Mouse (Mus musculus) midbrain, embryonic 12.5 days (tissue): Measurements from ENCODE around the gene AB124611. TPM values are rescaled to one million over a fixed set of nuclear protein-coding genes. Genes with fewer than 3 reads are reported as not detected.

Experiments
- ATAC-seq: fragments of 200-750 bp; cut with Nextera tagmentation; 2 replicates; pipeline ENCODE4 v1.8.0; 2017; ENCODE audit warnings: low read depth, moderate TSS enrichment, moderate library complexity; ENCODE audit not compliant: low FRiP score
- H3K27ac ChIP-seq: fragments of 300-500 bp; sonication (generic); replicated peaks from 2 replicates; pipeline ENCODE4 v1.5.1; 2016; ENCODE audit warnings: mild to moderate bottlenecking
- H3K27me3 ChIP-seq: fragments of 300-500 bp; sonication (generic); 2 replicates; pipeline ENCODE4 v1.6.1; 2016; ENCODE audit warnings: mild to moderate bottlenecking
- H3K36me3 ChIP-seq: fragments of 300-500 bp; sonication (generic); 2 replicates; pipeline ENCODE4 v1.6.1; 2016
- H3K4me1 ChIP-seq: fragments of 300-500 bp; sonication (generic); 2 replicates; pipeline ENCODE4 v1.6.1; 2016
- H3K4me2 ChIP-seq: fragments of 300-500 bp; sonication (generic); replicated peaks from 2 replicates; pipeline ENCODE4 v1.6.1; 2016; ENCODE audit warnings: mild to moderate bottlenecking, moderate library complexity
- H3K4me3 ChIP-seq: fragments of 300-500 bp; sonication (generic); 2 replicates; pipeline ENCODE4 v1.5.1; 2016; ENCODE audit warnings: mild to moderate bottlenecking
- H3K9ac ChIP-seq: fragments of 300-500 bp; sonication (generic); replicated peaks from 2 replicates; pipeline ENCODE4 v1.6.1; 2016; ENCODE audit warnings: mild to moderate bottlenecking, moderate library complexity
- H3K9me3 ChIP-seq: fragments of 300-500 bp; sonication (generic); 2 replicates; pipeline ENCODE4 v1.6.1; 2016; ENCODE audit warnings: mild to moderate bottlenecking
- WGBS: fragments of 180-500 bp; shearing (Covaris S2); methylation state at CpG from one replicate; pipeline ENCODE4 v1.1.7; 2016; 5-methylcytosine and 5-hydroxymethylcytosine counted together
- polyA plus RNA-seq: library from polyadenylated mRNA; unstranded; fragments of >200 nt; fragmentation: Nextera tagmentation; extraction: Ambion mirVana; gene quantifications from 2 replicates; pipeline ENCODE4 v1.2.1, GENCODE M21; 2016

Gene AB124611
- polyA plus RNA-seq, 1 experiment from 2014 or later: 5.9 TPM

DNA sequence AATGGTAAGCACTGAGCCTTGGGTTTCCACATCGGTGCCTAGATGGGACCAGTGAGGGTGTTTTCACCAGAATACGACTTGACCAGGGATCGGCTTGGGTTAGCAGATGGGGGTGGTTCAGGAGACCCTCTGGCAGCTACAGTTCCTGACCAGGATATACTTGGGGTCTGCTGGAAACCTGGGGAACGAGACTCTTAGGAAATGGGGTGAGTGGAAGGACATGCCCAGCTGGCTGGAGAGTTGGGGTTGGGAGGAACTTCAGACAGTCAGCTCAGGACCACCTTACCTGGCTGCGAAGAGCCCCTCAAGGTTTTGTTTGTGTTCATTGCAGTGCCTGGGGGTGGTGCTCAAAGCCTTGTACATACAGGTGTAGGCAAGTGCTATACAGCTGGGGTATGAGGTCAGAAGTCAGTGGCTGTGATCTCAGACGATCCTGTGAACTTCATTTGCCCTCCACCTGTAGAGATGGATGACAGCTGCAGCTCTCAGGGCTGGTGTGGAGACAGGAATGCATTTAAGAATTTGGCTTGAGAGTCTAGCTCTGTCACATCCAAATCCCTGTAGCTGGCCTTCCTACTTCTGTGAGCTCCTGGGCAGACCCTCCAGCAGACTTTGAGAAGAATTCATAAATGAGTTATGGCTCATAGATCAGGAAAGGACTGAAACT, 27.8 kb downstream of the AB124611 start:
- Histone ChIP-seq H3K9me3 (no peaks in the 10 kb centered on the region), H3K27me3 (no peaks in the 10 kb centered on the region), H3K4me2 (no peak overlapping the region), H3K36me3 (peaks cover 27% of the 10 kb centered on the region), H3K4me3 (no peak overlapping the region), H3K4me1 (peaks cover 13% of the 10 kb centered on the region), H3K9ac (no peak overlapping the region), H3K27ac (no peak overlapping the region)
- WGBS: 87% methylated on average over 6 of the region's 6 CpGs
- ATAC-seq: no peak

DNA sequence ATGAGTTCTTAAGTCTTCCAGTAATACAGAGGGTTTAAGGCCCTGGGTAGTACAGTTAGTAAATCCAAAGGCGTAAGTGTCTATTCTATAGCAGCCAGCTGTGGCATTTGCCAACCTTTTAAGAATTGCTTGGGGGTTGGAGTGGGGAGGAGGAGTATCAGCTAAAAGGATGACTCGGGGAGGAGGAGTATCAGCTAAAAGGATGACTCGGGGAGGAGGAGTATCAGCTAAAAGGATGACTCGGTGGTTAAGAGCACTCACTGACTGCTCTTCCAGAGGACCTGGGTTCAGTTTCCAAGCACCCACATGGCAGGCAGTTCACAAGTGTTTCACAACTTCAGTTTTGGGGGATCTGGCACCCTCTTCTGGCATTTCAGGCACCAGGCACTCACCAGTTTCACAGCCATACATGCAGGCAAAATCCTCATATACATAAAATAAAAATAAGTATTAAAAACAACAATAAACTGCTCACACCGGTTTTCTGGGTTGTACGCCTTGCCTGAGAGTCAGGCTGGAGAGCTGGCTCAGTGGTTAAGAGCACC, 29.3 kb downstream of the AB124611 start:
- Histone ChIP-seq H3K9ac (no peak overlapping the region), H3K27me3 (no peaks in the 10 kb centered on the region), H3K27ac (no peak overlapping the region), H3K4me1 (peaks cover 7% of the 10 kb centered on the region; the same call in 1 of the 2 replicates), H3K4me2 (no peak overlapping the region), H3K36me3 (peaks cover 20% of the 10 kb centered on the region), H3K4me3 (no peak overlapping the region), H3K9me3 (no peaks in the 10 kb centered on the region)
- WGBS: 81% methylated on average over 6 of the region's 6 CpGs
- ATAC-seq: no peak

DNA sequence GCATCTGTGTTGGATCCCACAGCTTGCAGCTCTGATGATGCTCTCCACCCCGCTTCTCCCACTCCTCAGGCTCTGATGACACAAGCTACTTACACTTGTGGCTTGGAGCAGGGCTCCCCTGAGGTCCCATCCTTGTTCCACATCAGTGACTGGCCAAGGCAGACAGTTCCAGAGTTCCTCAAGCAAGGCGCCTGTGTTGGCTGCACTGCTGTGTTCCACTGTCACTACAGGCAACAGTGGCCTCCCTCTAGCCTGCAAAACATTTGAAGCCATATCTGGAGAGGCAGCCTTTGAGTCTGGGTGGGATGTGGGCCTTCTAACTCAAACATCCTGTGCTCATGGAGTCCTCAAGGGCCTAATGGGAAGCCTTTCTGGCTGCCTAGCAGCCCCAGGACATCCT, 31.0 kb downstream of the AB124611 start:
- H3K27me3 ChIP-seq: no peaks in the 10 kb centered on the region
- WGBS: 88% methylated on average over 2 of the region's 2 CpGs
- H3K4me1 ChIP-seq: peaks cover 7% of the 10 kb centered on the region; the same call in 1 of the 2 replicates
- no peak for ATAC-seq
- H3K9me3 ChIP-seq: no peaks in the 10 kb centered on the region
- H3K36me3 ChIP-seq: peaks cover 14% of the 10 kb centered on the region
- H3K27ac ChIP-seq: no peak overlapping the region
- H3K9ac ChIP-seq: no peak overlapping the region
- no peak overlapping the region for H3K4me2 ChIP-seq
- no peak overlapping the region for H3K4me3 ChIP-seq

DNA sequence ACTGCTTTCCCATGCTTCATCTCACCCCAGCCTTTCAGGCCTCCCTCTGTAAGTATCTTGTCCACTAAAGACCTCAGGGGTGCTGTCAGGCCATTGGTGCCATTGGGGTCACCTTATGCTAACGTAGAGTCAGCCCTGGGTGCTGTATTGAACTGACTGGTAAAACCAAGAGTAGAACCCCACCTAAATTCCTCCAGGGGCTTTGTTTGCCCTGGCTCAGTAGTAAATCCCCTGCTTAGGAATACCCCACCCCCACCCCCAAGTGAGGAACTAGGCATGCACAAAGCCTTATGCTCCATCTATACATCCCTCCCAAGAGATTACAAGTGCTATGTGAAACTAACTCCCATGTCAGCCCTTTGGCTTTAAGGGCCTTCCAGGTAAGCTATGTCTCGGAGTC, 31.6 kb downstream of the AB124611 start:
- 86% methylated on average over 2 of the region's 2 CpGs for WGBS

DNA sequence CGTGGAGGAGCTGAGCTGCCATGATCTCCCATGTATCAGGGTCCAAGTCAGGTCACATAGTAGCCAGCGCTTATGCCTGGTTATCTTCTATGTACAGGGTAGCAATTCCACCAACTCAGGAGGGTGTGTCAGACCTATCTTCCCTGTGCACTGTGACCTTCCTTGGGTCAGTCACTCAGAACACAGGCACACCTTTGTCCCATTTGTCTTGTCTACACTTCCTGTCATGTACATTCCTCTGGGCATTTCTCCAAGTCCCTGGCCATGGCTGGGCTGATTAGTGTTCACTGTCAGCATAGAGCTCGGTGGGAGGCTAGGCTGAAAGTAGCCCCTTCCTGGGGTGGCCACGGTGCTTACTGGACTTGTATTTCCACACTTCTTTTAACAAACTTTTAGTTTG, 32.4 kb downstream of the AB124611 start:
- peaks cover 7% of the 10 kb centered on the region; the same call in 1 of the 2 replicates for H3K4me1 ChIP-seq
- no peaks in the 10 kb centered on the region for H3K9me3 ChIP-seq
- H3K27me3 ChIP-seq: no peaks in the 10 kb centered on the region
- H3K27ac ChIP-seq: no peak overlapping the region
- peaks cover 14% of the 10 kb centered on the region for H3K36me3 ChIP-seq
- no peak for ATAC-seq
- WGBS: 94% methylated on average over 4 of the region's 4 CpGs
- H3K4me2 ChIP-seq: no peak overlapping the region
- no peak overlapping the region for H3K4me3 ChIP-seq
- no peak overlapping the region for H3K9ac ChIP-seq

More for the DNA sequence above, 31.6 kb downstream of the AB124611 start:
- no peaks in the 10 kb centered on the region for H3K27me3 ChIP-seq
- H3K9ac ChIP-seq: no peak overlapping the region
- no peak for ATAC-seq
- H3K4me3 ChIP-seq: no peak overlapping the region
- no peaks in the 10 kb centered on the region for H3K9me3 ChIP-seq
- peaks cover 7% of the 10 kb centered on the region; the same call in 1 of the 2 replicates for H3K4me1 ChIP-seq
- no peak overlapping the region for H3K27ac ChIP-seq
- H3K4me2 ChIP-seq: no peak overlapping the region
- H3K36me3 ChIP-seq: peaks cover 14% of the 10 kb centered on the region

DNA sequence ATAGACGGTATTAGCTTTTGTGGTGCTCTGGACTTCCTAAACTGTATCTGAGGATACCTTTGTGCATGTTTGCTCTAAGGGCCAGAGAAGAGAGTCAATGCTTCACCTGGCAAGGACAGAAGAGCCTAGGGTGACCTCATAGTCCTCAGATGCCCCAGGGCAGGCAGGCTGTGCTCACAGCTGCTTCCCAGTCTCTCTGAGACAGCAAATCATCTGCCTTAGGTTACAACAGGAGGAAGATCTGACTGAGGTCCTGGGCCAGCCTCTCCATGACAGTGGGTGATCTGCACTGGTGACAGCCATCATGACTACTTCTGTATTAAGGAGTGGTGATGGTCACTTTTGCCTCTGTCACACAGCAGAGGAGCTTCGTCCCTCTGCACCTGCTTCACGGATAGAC, 33.2 kb downstream of the AB124611 start:
- no peak overlapping the region for H3K27ac ChIP-seq
- ATAC-seq: no peak

DNA sequence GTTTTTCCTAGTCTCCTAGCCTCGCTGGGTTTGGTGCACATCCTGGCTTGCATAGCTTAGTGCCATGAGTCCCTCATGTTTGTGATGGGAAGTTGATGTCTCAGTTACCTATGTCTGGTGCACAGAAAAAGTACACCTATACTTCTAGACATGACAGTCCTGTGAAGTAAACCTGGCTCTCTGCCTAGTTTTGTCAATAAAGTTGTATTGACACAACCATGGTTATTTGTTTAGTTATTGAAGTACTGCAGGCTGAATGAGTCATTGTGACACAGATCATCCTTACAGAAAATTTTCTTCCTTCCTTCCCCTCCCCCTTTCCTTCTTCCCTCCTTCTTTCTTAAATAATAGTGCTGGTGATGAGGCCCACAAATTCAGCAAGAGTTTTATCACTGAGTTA, 38.4 kb downstream of the AB124611 start:
- no peak overlapping the region for H3K9ac ChIP-seq
- no peaks in the 10 kb centered on the region for H3K9me3 ChIP-seq
- no peak overlapping the region for H3K4me2 ChIP-seq
- no peak for ATAC-seq
- peaks cover 12% of the 10 kb centered on the region for H3K36me3 ChIP-seq
- no peak overlapping the region for H3K4me3 ChIP-seq
- WGBS: 79% methylated on average over 1 of the region's 1 CpGs
- H3K4me1 ChIP-seq: no peaks in the 10 kb centered on the region
- no peak overlapping the region for H3K27ac ChIP-seq
- H3K27me3 ChIP-seq: no peaks in the 10 kb centered on the region

More for the DNA sequence above, 33.2 kb downstream of the AB124611 start:
- Histone ChIP-seq H3K36me3 (peaks cover 14% of the 10 kb centered on the region), H3K4me1 (peaks cover 7% of the 10 kb centered on the region; the same call in 1 of the 2 replicates), H3K27me3 (no peaks in the 10 kb centered on the region), H3K9ac (no peak overlapping the region), H3K4me2 (no peak overlapping the region), H3K4me3 (no peak overlapping the region), H3K9me3 (no peaks in the 10 kb centered on the region)
- 95% methylated on average over 3 of the region's 3 CpGs for WGBS

DNA sequence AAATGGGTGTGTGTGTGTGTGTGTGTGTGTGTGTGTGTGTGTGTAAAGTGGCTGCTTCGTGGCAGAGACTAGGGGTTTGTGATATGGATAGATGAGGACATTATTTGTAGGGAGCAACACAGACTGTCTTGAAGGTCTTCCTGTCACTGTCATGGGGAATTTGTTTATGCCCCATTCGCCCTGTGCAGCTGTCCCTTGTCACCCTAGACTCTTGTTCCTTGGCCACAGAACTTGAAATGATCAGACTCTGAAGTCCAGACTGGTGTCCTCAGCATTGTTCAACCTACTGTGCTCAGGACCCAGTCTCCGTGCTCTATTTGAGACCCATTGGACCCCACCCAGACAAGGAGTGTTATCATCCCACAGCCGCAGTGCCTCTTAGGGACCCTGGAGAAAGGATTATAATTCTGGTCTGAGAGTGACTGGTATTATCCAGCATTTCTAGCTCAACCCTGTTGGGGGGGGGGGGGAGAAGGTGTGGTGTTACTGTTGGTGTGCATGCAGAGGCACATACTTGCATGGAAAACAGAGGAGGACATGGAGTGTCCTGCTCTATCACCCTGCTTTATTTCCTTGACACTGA, 39.1 kb downstream of the AB124611 start:
- ATAC-seq: no peak
- Histone ChIP-seq H3K4me2 (no peak overlapping the region), H3K9ac (no peak overlapping the region), H3K9me3 (no peaks in the 10 kb centered on the region), H3K27ac (no peak overlapping the region), H3K4me3 (no peak overlapping the region), H3K36me3 (peaks cover 19% of the 10 kb centered on the region), H3K27me3 (no peaks in the 10 kb centered on the region), H3K4me1 (no peaks in the 10 kb centered on the region)
- WGBS: 95% methylated on average over 4 of the region's 4 CpGs

DNA sequence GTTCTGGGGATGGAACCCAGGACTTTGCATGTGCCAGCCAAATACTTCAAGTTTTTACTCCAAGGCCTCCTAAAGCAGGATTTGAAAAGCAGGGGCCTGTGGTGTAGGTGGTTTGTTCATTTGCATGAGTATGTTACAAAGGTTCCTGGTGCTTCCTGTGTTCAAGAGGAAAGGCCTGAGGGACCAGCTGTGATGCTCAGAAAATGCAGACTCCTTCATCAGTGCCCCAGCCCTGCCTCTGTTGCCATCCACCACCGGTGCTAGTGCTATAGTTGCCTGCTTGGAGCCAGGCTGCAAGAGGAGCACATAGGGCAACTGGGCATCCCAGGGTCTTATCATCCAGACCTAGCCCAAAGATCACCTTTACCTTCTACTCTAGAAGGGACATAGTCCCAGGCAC, 40.6 kb downstream of the AB124611 start:
- H3K36me3 ChIP-seq: peaks cover 30% of the 10 kb centered on the region
- H3K27ac ChIP-seq: no peak overlapping the region
- no peaks in the 10 kb centered on the region for H3K27me3 ChIP-seq
- no peak overlapping the region for H3K4me2 ChIP-seq
- no peak overlapping the region for H3K9ac ChIP-seq
- 83% methylated on average over 1 of the region's 1 CpGs for WGBS
- no peaks in the 10 kb centered on the region for H3K9me3 ChIP-seq
- no peaks in the 10 kb centered on the region for H3K4me1 ChIP-seq
- no peak overlapping the region for H3K4me3 ChIP-seq
- no peak for ATAC-seq

DNA sequence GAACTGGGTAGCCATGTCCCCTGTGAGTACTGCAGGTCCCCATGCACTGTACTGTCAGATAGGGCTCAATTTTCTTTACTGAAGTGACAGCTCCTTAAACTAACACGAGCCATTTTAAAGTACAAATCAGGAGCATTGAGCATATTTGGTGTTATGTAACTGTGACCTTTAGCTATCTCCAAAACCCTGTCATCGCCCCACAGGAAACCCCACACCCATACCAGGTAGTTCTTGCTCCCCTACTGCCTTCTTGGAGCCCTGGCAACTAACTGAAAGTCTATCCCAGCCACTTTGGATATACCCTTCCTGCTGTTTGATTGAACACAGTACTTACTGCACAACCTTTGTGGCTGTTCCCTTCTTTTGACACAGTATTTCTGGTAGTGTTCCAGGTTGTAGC, 41.1 kb downstream of the AB124611 start:
- Histone ChIP-seq H3K27ac (no peak overlapping the region), H3K4me3 (no peak overlapping the region), H3K4me1 (no peaks in the 10 kb centered on the region), H3K27me3 (no peaks in the 10 kb centered on the region), H3K4me2 (no peak overlapping the region), H3K9ac (no peak overlapping the region), H3K36me3 (peaks cover 32% of the 10 kb centered on the region), H3K9me3 (no peaks in the 10 kb centered on the region)
- no peak for ATAC-seq
- WGBS: 98% methylated on average over 2 of the region's 2 CpGs

DNA sequence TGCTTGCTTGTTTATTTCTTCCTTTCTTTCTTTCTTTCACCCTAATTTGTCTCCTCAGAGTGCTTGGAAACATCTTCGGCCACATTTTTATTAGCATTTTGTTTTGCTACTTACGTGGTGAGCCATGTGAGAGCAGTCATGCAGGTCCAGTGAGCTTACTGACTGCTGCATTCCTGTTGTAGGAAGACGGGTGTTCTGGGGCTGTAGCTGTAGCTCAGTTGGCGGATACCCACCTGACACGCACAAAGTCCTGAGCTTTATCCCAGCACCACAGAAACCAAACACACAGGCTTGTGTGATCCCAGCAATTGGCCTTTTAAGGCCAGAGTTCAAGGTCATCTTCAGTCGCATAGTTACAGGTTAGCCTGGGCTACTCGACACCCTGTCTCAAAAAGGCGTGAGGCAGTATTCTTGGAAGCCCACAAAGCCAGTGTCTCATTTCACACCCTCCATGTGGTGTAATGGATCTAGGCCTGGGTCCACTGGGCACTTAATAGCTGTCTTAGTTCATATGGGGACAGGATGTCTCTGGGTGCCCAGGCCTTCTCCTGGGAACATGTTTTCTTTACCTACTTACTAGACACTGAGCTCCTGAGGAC, 42.8 kb downstream of the AB124611 start:
- Histone ChIP-seq H3K4me2 (no peak overlapping the region), H3K27me3 (no peaks in the 10 kb centered on the region), H3K4me3 (no peak overlapping the region), H3K4me1 (no peaks in the 10 kb centered on the region), H3K9me3 (no peaks in the 10 kb centered on the region), H3K36me3 (peaks cover 47% of the 10 kb centered on the region), H3K9ac (no peak overlapping the region), H3K27ac (no peak overlapping the region)
- WGBS: 93% methylated on average over 8 of the region's 8 CpGs
- ATAC-seq: no peak

DNA sequence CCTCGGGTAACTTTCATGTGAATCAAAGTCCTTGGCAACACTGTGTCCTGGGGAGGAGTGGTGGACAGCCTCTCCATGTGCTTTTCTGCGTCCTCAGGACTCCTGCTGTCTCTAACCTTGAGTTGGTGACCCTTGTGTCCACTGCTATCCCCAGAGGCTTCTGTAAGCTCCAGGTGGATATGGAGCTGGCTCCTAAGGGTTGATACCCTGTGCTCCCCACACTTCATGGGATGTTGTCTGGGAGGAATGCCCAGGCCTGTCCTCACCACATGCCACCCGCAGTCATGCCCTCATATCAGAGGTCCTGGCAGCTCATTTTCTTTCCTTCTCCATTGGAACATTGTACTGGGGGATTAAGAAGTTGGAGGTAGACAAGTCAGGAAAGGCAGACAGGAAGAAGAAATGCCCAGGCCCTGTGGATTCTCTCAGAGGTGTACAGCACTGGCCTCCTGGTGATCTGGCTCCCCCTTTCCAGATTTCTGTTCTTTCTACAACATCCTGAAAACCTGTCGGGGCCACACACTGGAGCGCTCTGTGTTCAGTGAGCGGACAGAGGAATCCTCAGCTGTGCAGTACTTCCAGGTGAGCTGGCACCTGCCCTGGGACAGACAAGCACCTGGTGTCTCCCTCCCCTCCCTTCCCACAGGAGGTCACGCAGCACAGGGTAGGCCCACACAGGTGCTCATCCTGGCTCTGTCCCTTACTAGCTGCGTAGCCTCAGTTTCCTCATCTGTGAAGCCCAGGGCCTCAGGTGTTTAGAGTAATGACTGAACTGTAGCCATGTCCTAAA, 48.2 kb downstream of the AB124611 start:
- Histone ChIP-seq H3K9me3 (no peaks in the 10 kb centered on the region), H3K4me3 (no peak overlapping the region), H3K4me2 (no peak overlapping the region), H3K27ac (no peak overlapping the region), H3K27me3 (no peaks in the 10 kb centered on the region), H3K9ac (no peak overlapping the region), H3K4me1 (no peaks in the 10 kb centered on the region), H3K36me3 (peaks cover 91% of the 10 kb centered on the region)
- no peak for ATAC-seq
- WGBS: 92% methylated on average over 8 of the region's 8 CpGs
